Mouse (Mus musculus): ENCODE results near the gene M1ap. TPM values are rescaled to one million over a fixed set of nuclear protein-coding genes. Genes with fewer than 3 reads are reported as not detected.

The M1ap gene
- 2.1 and 2.9 TPM in 2 replicates for polyA plus RNA-seq (2012; rRNA removed)

GRCm38 (mm10) chr6:82946651-82947050 is at the start of gene M1ap:
TSS of gene M1ap (plus strand) at chr6:82946902.

GRCm38 (mm10) chr6:82939167-82939912 is 7.4 kb upstream of the M1ap start, which contains the start of gene Sema4f:
TSS of gene Sema4f (minus strand) at chr6:82939769.

GRCm38 (mm10) chr6:83033249-83034185 is 86.8 kb downstream of the M1ap start, which contains the start of the genes Dok1 and Loxl3:
TSS of gene Dok1 (minus strand) at chr6:83033471.
TSS of gene Loxl3 (plus strand) at chr6:83034173.

GRCm38 (mm10) chr6:83054074-83054851 is 107.6 kb downstream of the M1ap start, which contains the start of gene Aup1:
TSS of gene Aup1 (plus strand) at chr6:83054521.

DNA sequence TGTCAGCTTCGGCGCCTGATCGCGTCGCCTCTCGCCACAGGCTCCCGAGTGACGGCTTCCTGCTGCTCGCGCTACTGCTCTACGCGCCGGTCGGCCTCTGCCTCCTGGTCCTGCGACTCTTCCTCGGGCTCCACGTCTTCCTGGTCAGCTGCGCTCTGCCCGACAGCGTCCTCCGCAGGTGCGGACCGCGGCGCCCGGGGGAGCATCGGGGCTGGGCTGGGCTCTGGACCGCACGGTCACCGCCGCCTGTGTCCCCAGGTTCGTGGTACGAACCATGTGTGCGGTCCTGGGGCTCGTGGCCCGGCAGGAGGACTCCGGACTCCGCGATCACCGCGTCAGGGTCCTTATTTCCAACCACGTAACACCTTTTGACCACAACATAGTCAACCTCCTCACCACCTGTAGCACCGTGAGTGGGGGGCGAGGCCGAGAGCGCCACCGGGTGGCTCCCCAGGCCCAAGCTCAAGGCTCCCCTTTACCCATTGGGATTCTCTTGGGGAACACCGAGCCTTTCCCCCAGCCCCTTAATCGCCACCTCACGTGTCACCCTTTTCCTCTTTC is 108.2 kb downstream of the M1ap start, which contains the start of gene Htra2:
Htra2 (minus strand) TSS at position 403 of the 561 bp plus-strand sequence.

DNA sequence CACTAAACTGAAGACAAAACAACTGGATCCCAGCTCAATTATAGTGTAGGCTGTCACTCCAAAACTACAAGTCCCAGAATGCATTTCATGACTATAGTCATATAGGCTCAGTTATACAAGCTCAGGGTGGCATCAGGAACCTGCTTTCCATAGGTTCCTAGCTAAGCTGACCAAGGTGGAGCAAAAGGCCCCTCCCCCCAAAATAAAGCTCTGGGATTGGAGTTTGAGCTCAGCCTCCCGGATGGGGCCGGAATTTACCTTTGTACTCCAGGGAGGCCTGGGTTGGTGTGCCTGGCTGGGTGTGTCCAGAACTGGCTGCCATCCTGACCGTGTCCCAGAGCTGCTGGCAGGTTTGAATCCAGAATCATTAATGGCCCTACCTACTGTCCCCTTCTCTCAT is 111.1 kb downstream of the M1ap start, which contains the start of gene Dqx1:
Dqx1 (plus strand) TSS at position 55 of the 400 bp plus-strand sequence.

GRCm38 (mm10) chr6:83070247-83070310 is 123.4 kb downstream of the M1ap start, which contains the start of gene Tlx2:
TSS of gene Tlx2 (minus strand) at chr6:83070293.

GRCm38 (mm10) chr6:83077630-83078323 is 131.1 kb downstream of the M1ap start, which contains the start of gene Pcgf1:
TSS of gene Pcgf1 (plus strand) at chr6:83077869.

Other genes starting within 250 kb of the M1ap start
- 18.1 and 18.6 TPM in 2 replicates for gene Pole4, start 241.5 kb upstream of the M1ap start, polyA plus RNA-seq (2012; rRNA removed)
- 3.8 and 5.6 TPM in 2 replicates for gene Hk2, start 172.4 kb upstream of the M1ap start, polyA plus RNA-seq (2012; rRNA removed)
- 0.09 and 0.10 TPM in 2 replicates for gene Sema4f, start 7.1 kb upstream of the M1ap start, polyA plus RNA-seq (2012; rRNA removed)
- gene Dok1, start 86.6 kb downstream of the M1ap start, polyA plus RNA-seq (2012; rRNA removed) = 8.1 TPM in 2 replicates
- gene Loxl3, start 87.3 kb downstream of the M1ap start, polyA plus RNA-seq (2012; rRNA removed) = 1.7 and 1.8 TPM in 2 replicates
- gene Aup1, start 107.6 kb downstream of the M1ap start, polyA plus RNA-seq (2012; rRNA removed) = 160 and 172 TPM in 2 replicates
- 36.8 and 39.4 TPM in 2 replicates for gene Htra2, start 108.4 kb downstream of the M1ap start, polyA plus RNA-seq (2012; rRNA removed)
- 13.9 and 14.9 TPM in 2 replicates for gene Dqx1, start 110.9 kb downstream of the M1ap start, polyA plus RNA-seq (2012; rRNA removed)
- gene Tlx2, start 123.4 kb downstream of the M1ap start, polyA plus RNA-seq (2012; rRNA removed) = not detected in 2 replicates
- gene Pcgf1, start 131.0 kb downstream of the M1ap start, polyA plus RNA-seq (2012; rRNA removed) = 14.5 and 15.4 TPM in 2 replicates
- 0.29 and 0.47 TPM in 2 replicates for gene Lbx2, start 139.5 kb downstream of the M1ap start, polyA plus RNA-seq (2012; rRNA removed)
- gene Ccdc142, start 154.7 kb downstream of the M1ap start, polyA plus RNA-seq (2012; rRNA removed) = 0.85 and 1.0 TPM in 2 replicates
- gene Gm42688, start 154.7 kb downstream of the M1ap start, polyA plus RNA-seq (2012; rRNA removed) = 1.5 and 2.0 TPM in 2 replicates
- 49.4 and 73.2 TPM in 2 replicates for gene Mrpl53, start 162.1 kb downstream of the M1ap start, polyA plus RNA-seq (2012; rRNA removed)
- 32.2 and 36.3 TPM in 2 replicates for gene Mogs, start 168.6 kb downstream of the M1ap start, polyA plus RNA-seq (2012; rRNA removed)
- 24.7 and 26.2 TPM in 2 replicates for gene Wbp1, start 174.7 kb downstream of the M1ap start, polyA plus RNA-seq (2012; rRNA removed)
- gene Ino80b, start 178.5 kb downstream of the M1ap start, polyA plus RNA-seq (2012; rRNA removed) = 8.5 and 10.0 TPM in 2 replicates
- 19.0 and 22.3 TPM in 2 replicates for gene Rtkn, start 188.6 kb downstream of the M1ap start, polyA plus RNA-seq (2012; rRNA removed)
- gene Wdr54, start 209.5 kb downstream of the M1ap start, polyA plus RNA-seq (2012; rRNA removed) = 0.36 and 0.39 TPM in 2 replicates
- 0.02 and 0.04 TPM in 2 replicates for gene 1700003E16Rik, start 209.5 kb downstream of the M1ap start, polyA plus RNA-seq (2012; rRNA removed)
- 16.8 and 23.5 TPM in 2 replicates for gene Dctn1, start 219.0 kb downstream of the M1ap start, polyA plus RNA-seq (2012; rRNA removed)

Data from liver, embryonic 18 days (tissue).